Mouse (Mus musculus) left cerebral cortex, adult 6 months (tissue): Measurements from ENCODE around the gene Cox19. TPM values are rescaled to one million over a fixed set of nuclear protein-coding genes. Genes with fewer than 3 reads are reported as not detected.

Experiments used
- long read RNA-seq, 2 experiments: library from polyadenylated mRNA; unstranded; transcript quantifications; one replicate each; pipeline ENCODE4 v2.0.0; 2019 to 2020
- polyA plus RNA-seq: library from polyadenylated mRNA; unstranded; fragments of <200 nt; fragmentation: Nextera tagmentation; gene quantifications from 2 replicates; pipeline ENCODE4 v1.2.3, GENCODE M21; 2021

The Cox19 gene
- 57.7 and 65.3 TPM in 2 replicates for polyA plus RNA-seq
- long read RNA-seq, experiment 1, transcript Cox19-201 (3 exons, 2,461 nt): major isoform, 66 of 89 reads
- long read RNA-seq, experiment 1, partial matches to known transcripts: 2 of 89 reads
- long read RNA-seq, experiment 1, other reads (novel, unspliced or antisense): 16 of 89 reads
- long read RNA-seq, experiment 2, transcript Cox19-201 (3 exons, 2,461 nt): major isoform, 40 of 47 reads
- long read RNA-seq, experiment 2, partial matches to known transcripts: 1 of 47 reads
- long read RNA-seq, experiment 2, other reads (novel, unspliced or antisense): 5 of 47 reads

GRCm38 (mm10) chr5:139351134-139351533, at the start of gene Cox19:
Gene Cox19 (minus strand): TSS chr5:139351418.

DNA sequence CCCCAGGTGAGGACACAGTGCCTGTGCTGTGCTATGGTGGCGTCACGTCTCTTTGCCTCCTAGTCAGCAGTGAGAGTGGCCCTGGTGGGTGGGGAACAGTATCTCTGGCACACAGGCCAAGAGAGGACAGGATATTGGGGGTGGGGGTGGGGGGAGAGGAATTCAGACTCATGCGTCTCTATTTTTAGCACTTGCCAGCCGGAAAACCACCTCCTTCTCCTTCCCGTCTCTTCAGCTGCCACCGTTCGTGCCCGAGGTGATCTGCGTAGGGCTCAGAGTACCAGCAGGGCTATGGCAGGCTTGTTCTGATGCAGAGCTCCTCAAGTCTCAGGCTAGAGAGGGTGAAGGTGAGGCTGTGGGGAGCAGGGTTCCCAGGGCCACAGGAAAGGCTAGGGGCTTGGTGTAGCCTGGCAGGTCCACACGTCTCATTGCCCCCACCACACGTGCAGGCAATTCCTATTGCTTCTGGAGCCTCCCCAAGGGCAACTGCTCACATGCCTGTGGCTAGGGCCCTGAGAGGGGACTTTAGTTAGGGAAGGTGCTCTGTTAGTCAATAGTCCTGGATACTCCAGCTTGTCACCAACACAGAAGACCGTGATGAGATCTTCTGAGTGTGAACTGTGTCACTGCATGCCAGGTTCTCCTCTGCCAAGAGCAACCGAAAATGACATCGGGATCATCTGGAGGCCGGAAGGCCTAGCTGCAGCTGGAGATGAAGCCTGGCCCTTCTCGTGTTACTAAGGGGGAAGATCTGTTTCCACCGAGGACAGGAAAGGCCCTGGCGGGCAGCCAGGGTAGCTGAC, 26.5 kb upstream of the Cox19 start, which contains the start of gene Gpr146:
Gene Gpr146, plus strand, starts transcription at position 230 of the 803 bp plus-strand sequence.

DNA sequence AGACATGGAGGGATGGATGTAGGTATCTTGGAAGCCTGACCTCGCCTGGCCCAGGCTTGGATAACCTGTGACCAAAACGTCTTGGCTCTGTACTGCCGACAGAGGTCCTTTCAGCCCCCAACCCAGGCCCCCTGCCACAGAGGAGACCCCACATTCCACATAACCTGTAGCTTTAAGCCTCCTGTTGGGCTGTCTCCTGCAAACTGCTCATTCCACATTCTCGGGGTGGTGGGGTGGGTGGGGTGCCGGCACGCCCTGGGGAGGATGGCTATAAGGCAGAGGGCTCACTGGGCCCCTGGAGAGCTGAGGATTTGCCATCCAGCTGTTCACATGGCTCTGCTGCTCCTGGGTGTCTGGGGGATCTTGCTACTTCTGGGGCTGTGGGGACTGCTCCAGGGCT, 1.1 kb upstream of the Cox19 start, which contains the start of gene Cyp2w1:
Gene Cyp2w1, plus strand, starts transcription at position 301 of the 400 bp plus-strand sequence.

DNA sequence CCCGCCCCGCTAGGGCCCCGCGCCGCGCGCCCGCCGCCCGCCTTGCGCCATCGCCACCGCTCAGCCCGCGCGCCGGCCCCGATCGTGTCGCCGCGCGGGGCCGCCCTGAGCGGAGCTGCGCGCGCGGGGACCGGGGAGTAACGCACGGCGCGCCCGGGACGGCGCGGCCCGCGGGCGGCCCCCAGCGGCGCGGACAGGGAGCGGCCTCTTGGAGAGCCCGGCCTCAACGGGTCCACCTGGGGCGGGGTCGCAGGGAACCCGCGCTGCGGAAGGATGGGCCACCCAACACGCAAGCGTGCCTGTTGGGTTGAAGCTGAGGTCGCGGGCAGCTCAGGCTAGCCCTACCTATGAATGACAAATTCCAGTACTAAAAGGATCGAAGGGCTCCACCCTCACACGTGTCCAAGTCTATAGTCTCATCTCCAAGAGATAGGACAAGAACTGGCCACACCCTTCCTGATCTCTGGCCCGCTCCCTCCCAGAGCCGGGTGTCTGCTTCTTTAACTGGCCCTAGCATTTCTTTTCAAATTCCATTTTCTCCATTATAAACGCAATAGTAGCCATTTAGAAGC, 25.7 kb downstream of the Cox19 start, which contains the start of gene Adap1:
Gene Adap1, minus strand, starts transcription at position 228 of the 572 bp plus-strand sequence.

Other genes with a start within 250 kb of the Cox19 start
- gene Prkar1b, start 201.4 kb downstream of the Cox19 start, polyA plus RNA-seq: 573 and 705 TPM in 2 replicates
- gene Dnaaf5, start 201.2 kb downstream of the Cox19 start, polyA plus RNA-seq: 1.0 and 3.0 TPM in 2 replicates
- gene Sun1, start 150.8 kb downstream of the Cox19 start, polyA plus RNA-seq: 41.0 and 60.5 TPM in 2 replicates
- 52.9 and 96.7 TPM in 2 replicates for gene Get4, start 99.1 kb downstream of the Cox19 start, polyA plus RNA-seq
- gene Adap1, start 25.8 kb downstream of the Cox19 start, polyA plus RNA-seq: 55.0 and 60.0 TPM in 2 replicates
- not detected in 2 replicates for gene Cyp2w1, start 1.2 kb upstream of the Cox19 start, polyA plus RNA-seq
- 7.7 and 12.2 TPM in 2 replicates for gene Gpr146, start 26.3 kb upstream of the Cox19 start, polyA plus RNA-seq
- 0.33 and 0.64 TPM in 2 replicates for gene C130050O18Rik, start 53.9 kb upstream of the Cox19 start, polyA plus RNA-seq
- gene Gper1, start 71.7 kb upstream of the Cox19 start, polyA plus RNA-seq: 1.5 and 2.3 TPM in 2 replicates
- 15.0 and 15.1 TPM in 2 replicates for gene 3110082I17Rik, start 109.1 kb upstream of the Cox19 start, polyA plus RNA-seq
- gene Zfand2a, start 133.1 kb upstream of the Cox19 start, polyA plus RNA-seq: 18.5 and 18.7 TPM in 2 replicates
- gene Uncx, start 192.1 kb upstream of the Cox19 start, polyA plus RNA-seq: not detected in 2 replicates